Mouse (Mus musculus) thymus, adult 2 months (tissue): Measurements from ENCODE around the gene Mmp14.

Experiments
- CTCF ChIP-seq: fragments of 200-500 bp; IDR thresholded peaks from 2 replicates; pipeline ENCODE4 v1.5.1; 2012; ENCODE audit warnings: mild to moderate bottlenecking, control low read depth, low read length, moderate library complexity, borderline replicate concordance; ENCODE audit not compliant: control insufficient read depth, poor library complexity, insufficient read depth; ENCODE audit errors: extremely low read depth
- POLR2A ChIP-seq: fragments of 200-500 bp; IDR thresholded peaks from 2 replicates; pipeline ENCODE4 v1.6.1; 2012; ENCODE audit warnings: mild to moderate bottlenecking, low read length, control low read depth, moderate library complexity; ENCODE audit not compliant: control insufficient read depth, poor library complexity, insufficient read depth; ENCODE audit errors: extremely low read depth

DNA sequence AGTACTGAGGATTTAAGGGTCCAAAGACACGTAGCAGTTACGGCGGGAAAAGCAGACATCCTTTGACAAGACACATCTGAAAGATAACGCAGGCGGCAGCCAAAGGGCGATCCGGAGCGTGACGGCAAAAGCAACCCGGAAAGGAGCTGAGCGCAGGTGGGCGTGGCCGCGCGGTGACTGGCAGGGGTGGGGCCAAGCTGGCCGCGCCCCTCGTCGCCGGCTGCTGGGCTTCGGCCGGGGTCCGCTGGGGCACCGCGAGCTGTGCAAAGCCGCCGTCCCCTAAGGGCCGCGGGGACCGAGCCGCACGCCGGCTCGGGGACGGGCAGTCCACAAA is 32.5 kb downstream of the Mmp14 start, which contains the start of gene Lrp10:
- peak; percentile 41; the same call in 1 of the 2 replicates for TF ChIP-seq CTCF
- TF ChIP-seq POLR2A, result peak; percentile 65; the same call in 1 of the 2 replicates
